Mouse (Mus musculus) ES-E14 (cell line): ENCODE measurements at regions not wholly inside any gene's neighbourhood (a gene's known extent, or its start where the extent isn't known, plus 50 kb on each side); places are given as distances from the start of the nearest gene placed in this dataset.

ENCODE experiments used
- DNase-seq: peaks from one replicate; pipeline ENCODE4 v3.0.0-alpha.2; 2013; ENCODE audit warnings: low read depth, low spot score
- H3K27ac ChIP-seq: 2 replicates; pipeline ENCODE4 v1.5.1; 2012; ENCODE audit warnings: low read depth, mild to moderate bottlenecking, low read length, moderate library complexity, mixed read lengths; ENCODE audit not compliant: poor library complexity, insufficient read depth, severe bottlenecking
- H3K36me3 ChIP-seq: 2 replicates; pipeline ENCODE4 v1.6.1; 2012; ENCODE audit warnings: mild to moderate bottlenecking, low read length, moderate library complexity, mixed read lengths; ENCODE audit not compliant: control insufficient read depth, poor library complexity, insufficient read depth, severe bottlenecking
- H3K4me1 ChIP-seq, 2 experiments: fragments of 150-350 bp in 1 of 2; sonication (generic) in 1 of 2; 2 replicates each; pipeline ENCODE4 v1.6.1; 2012; ENCODE audit warnings: low read length in 2 of 2, mild to moderate bottlenecking in 1 of 2, mixed read lengths in 1 of 2; ENCODE audit not compliant: control insufficient read depth in 2 of 2, insufficient read depth in 2 of 2, poor library complexity in 1 of 2
- H3K4me3 ChIP-seq, 2 experiments: fragments of 150-350 bp in 1 of 2; sonication (generic) in 1 of 2; 2 replicates each; pipeline ENCODE4 v1.5.1; 2012; ENCODE audit warnings: low read length in 2 of 2, low read depth in 1 of 2, mild to moderate bottlenecking in 1 of 2, mixed read lengths in 1 of 2; ENCODE audit not compliant: insufficient read depth in 1 of 2, poor library complexity in 1 of 2, severe bottlenecking in 1 of 2
- H3K9ac ChIP-seq: 2 replicates; pipeline ENCODE4 v1.6.1; 2012; ENCODE audit warnings: low read depth, mild to moderate bottlenecking, low read length, mixed read lengths; ENCODE audit not compliant: poor library complexity, insufficient read depth, severe bottlenecking
- H3K9me3 ChIP-seq: fragments of 150-350 bp; sonication (generic); 2 replicates; pipeline ENCODE4 v1.6.1; 2012; ENCODE audit warnings: low read depth, mild to moderate bottlenecking, low read length; ENCODE audit not compliant: control insufficient read depth, insufficient read depth
- CHD2 ChIP-seq: IDR thresholded peaks from 2 replicates; pipeline ENCODE4 v1.6.1; 2014; ENCODE audit warnings: mild to moderate bottlenecking, low read depth, low read length, inconsistent platforms
- HCFC1 ChIP-seq: IDR thresholded peaks from 2 replicates; pipeline ENCODE4 v1.6.1; 2012; ENCODE audit warnings: low read length, inconsistent platforms, borderline replicate concordance; ENCODE audit not compliant: insufficient read depth
- MAFK ChIP-seq: IDR thresholded peaks from 2 replicates; pipeline ENCODE4 v1.6.1; 2014; ENCODE audit warnings: mild to moderate bottlenecking, low read depth, low read length, inconsistent platforms; ENCODE audit not compliant: insufficient read depth
- ZC3H11A ChIP-seq: IDR thresholded peaks from 2 replicates; pipeline ENCODE4 v1.6.1; 2012; ENCODE audit warnings: low read depth, mild to moderate bottlenecking, inconsistent platforms, low read length, borderline replicate concordance
- ZNF384 ChIP-seq: IDR thresholded peaks from 2 replicates; pipeline ENCODE4 v1.6.1; 2012; ENCODE audit warnings: low read depth, low read length, inconsistent platforms
- in situ Hi-C, 2 experiments: fragments of 600-800 bp; cut with MboI; formaldehyde crosslinking; loops; one replicate each; pipeline ENCODE4 v1.15.1; 2025; ENCODE audit warnings: low sequenced_read_pairs in 2 of 2, inconsistent platforms in 1 of 2; ENCODE audit not compliant: unreplicated experiment in 2 of 2

DNA sequence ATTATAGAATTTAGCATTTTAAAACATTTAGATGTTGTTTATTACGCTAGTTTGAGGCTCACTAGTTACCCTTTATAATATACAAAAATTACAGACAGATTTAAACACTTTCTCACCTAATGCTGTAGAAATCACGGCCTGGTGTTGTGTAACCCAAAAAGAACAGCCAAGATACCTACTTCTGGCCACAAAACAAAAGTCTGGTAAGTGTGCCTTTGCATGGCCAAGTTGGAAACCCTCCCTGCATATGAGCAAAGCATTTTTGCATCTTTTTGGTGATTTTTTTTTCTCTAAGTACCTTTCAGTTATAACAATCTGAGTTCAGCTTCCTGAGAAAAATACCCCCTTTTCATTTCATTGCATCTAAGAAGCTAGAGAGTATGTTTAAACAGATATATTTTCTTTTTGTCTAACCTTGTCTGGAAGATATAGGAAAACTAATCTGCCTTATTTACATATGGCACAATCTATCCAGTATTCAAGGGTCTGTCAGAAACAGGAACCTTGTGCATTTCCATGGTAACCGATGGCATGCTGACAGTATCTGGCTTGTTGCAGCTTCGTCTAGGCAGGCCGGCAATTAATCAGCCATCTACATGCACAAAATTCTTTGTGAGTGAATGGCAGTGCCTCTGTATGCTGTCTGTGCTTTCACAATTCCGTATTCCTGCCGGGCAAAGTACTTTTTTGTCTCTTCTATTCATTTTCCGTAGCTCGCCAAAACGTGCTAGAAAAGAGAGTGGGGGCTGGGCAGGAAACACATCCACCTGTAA lies 238.9 kb upstream of the Sox2 start:
- no peak overlapping the region for H3K4me3 ChIP-seq
- H3K9me3 ChIP-seq, result no peaks in the 10 kb centered on the region
- no peak overlapping the region for H3K9ac ChIP-seq
- H3K36me3 ChIP-seq, result no peaks in the 10 kb centered on the region
- no peak overlapping the region for H3K27ac ChIP-seq
- H3K4me1 ChIP-seq, result no peaks in the 10 kb centered on the region
- TF ChIP-seq CHD2 (no peak), HCFC1 (no peak), ZC3H11A (no peak), MAFK (no peak), ZNF384 (no peak)
- in situ Hi-C loops, result no loop called here
- DNase-seq, result no peak

GRCm38 (mm10) chr3:34403586-34403985 lies 246.6 kb upstream of the Sox2 start:
- Histone ChIP-seq H3K36me3 (no peaks in the 10 kb centered on the region), H3K4me3 (no peak overlapping the region), H3K27ac (no peak overlapping the region), H3K4me1 (no peaks in the 10 kb centered on the region), H3K9me3 (no peaks in the 10 kb centered on the region), H3K9ac (no peak overlapping the region)
- TF ChIP-seq ZC3H11A (no peak), HCFC1 (no peak), CHD2 (no peak), ZNF384 (no peak), MAFK (no peak)
- in situ Hi-C loops, result no loop called here
- DNase-seq, result no peak

DNA sequence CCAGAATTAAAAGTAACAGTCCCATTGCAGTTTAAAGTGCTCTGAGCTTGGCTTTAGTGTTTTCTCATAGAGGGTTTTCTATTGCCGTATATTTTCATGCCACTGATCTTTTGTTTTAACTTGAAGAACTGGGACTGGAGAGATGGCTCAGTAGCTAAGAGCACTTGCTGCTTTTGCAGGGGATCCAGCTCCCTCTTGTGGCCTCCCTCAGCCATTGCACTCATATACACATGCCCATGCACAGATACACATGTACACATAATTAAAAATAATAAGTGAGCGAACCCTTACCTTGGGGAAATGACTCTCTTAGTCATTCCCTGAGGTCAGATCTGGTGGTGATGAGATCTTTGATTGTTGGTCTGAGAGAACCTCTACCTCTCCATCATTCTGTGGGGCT lies 258.9 kb upstream of the Sox2 start:
- H3K4me3 ChIP-seq, result no peak overlapping the region
- in situ Hi-C loops, result no loop called here
- peak; percentile 29 for DNase-seq
- no peaks in the 10 kb centered on the region for H3K4me1 ChIP-seq
- H3K9ac ChIP-seq, result no peak overlapping the region
- TF ChIP-seq ZC3H11A (peak; percentile 88), MAFK (no peak), HCFC1 (no peak)
- H3K27ac ChIP-seq, result no peak overlapping the region
- H3K9me3 ChIP-seq, result no peaks in the 10 kb centered on the region
- H3K36me3 ChIP-seq, result no peaks in the 10 kb centered on the region

GRCm38 (mm10) chr3:34384965-34385505 lies 265.2 kb upstream of the Sox2 start:
- Histone ChIP-seq H3K9ac (no peak overlapping the region), H3K27ac (no peak overlapping the region), H3K36me3 (no peaks in the 10 kb centered on the region), H3K4me1 (no peaks in the 10 kb centered on the region), H3K4me3 (no peak overlapping the region), H3K9me3 (no peaks in the 10 kb centered on the region)
- TF ChIP-seq HCFC1 (no peak), ZC3H11A (no peak), CHD2 (no peak), MAFK (no peak)
- DNase-seq, result no peak
- in situ Hi-C loops, result no loop called here

DNA sequence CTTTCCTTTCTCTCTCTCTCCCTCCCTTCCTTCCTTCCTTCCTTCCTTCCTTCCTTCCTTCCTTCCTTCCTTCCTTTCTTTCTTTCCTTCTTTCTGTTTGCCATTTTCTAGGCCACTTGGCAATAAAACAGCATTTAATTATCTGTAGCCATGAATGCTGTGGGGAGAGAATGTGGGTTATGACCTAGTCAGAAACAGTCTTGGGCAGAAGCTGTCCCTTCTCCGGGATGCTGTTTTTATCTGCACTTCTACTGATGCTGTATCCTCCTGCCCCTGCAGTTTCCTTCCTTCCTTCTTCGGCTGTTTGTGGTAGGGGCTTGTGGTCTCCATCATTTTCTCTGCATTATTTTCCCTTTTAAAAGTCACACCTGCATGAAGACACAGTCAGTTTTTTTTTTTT lies 272.3 kb upstream of the Sox2 start:
- TF ChIP-seq ZC3H11A (no peak), CHD2 (no peak), HCFC1 (no peak), ZNF384 (no peak), MAFK (no peak)
- Histone ChIP-seq H3K27ac (no peak overlapping the region), H3K4me1 (no peaks in the 10 kb centered on the region), H3K9me3 (no peaks in the 10 kb centered on the region), H3K36me3 (no peaks in the 10 kb centered on the region), H3K9ac (no peak overlapping the region), H3K4me3 (no peak overlapping the region)
- in situ Hi-C loops, result no loop called here
- no peak for DNase-seq
